13 mouse cellular contexts compared by ENCODE assay signal in the genomic region with DNA sequence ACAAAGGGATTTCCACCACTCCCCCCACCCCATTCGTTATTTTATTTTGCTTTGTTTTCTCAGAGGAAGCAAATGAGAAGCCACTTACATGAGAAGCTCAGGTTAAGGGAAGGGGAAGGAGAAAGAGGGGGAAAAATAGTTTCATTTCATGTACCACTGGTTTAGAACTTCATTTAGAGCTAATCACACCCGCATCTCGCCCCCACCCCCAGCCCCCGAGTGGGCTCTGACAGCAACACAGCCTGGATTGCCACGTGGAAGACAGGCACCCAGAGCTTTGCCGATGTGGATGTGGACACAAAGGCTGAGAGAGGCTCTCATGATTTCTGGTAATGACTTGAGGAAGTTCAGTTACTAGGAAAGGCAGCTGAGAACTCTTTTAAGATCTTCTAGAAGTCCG.
DNase-seq lines count a peak whose midpoint lies in the region; ATAC-seq and TF ChIP-seq lines count a peak whose summit lies in the region.
"Had no signal": no experiment of that assay in that cellular context is flagged by ENCODE, and none has a peak within 500 bp of the region (broad histone marks: within the 10 kb centered on the region; RNA-seq: fewer than 3 reads in every experiment).

No protein-coding gene starts in this region.

- no peaks in the 10 kb centered on the region for H3K27me3 ChIP-seq in heart, embryonic 13.5 days (replicated peaks)
- H3K27me3 ChIP-seq in embryonic facial prominence, embryonic 11.5 days (ENCODE audit: control insufficient read depth, insufficient read depth, low read length) = no peaks in the 10 kb centered on the region
- H3K27me3 ChIP-seq in forebrain, postnatal 0 days (ENCODE audit: insufficient read depth, low read length) = no peaks in the 10 kb centered on the region
- H3K27me3 ChIP-seq in midbrain, embryonic 11.5 days (ENCODE audit: control insufficient read depth, insufficient read depth, low read length) = no peaks in the 10 kb centered on the region
- H3K27me3 ChIP-seq in lung, postnatal 0 days (replicated peaks; ENCODE audit: insufficient read depth, low read length) = no peaks in the 10 kb centered on the region
- H3K27me3 ChIP-seq: Patski had no signal

- no peak for TF ChIP-seq EP300 in lung, postnatal 0 days (IDR thresholded peaks at IDR 0.05)

- peak overlapping the region; percentile 45 for H3K4me2 ChIP-seq in heart, embryonic 13.5 days
- H3K4me2 ChIP-seq in embryonic facial prominence, embryonic 11.5 days (ENCODE audit: low read depth, low read length) = no peak overlapping the region
- H3K4me2 ChIP-seq in forebrain, postnatal 0 days (ENCODE audit: low read depth) = 0 out of 2 replicates have a peak overlapping the region, but pooled peaks have one; percentile 10
- H3K4me2 ChIP-seq in midbrain, embryonic 11.5 days = peak overlapping the region; percentile 14
- no peak overlapping the region; the same call in 1 of the 2 replicates for H3K4me2 ChIP-seq in lung, postnatal 0 days (replicated peaks; ENCODE audit: low read depth, low read length)
- H3K4me2 ChIP-seq: limb, embryonic 13.5 days had no signal

- no peak for TF ChIP-seq CTCF in forebrain, postnatal 0 days (IDR thresholded peaks at IDR 0.05; ENCODE audit: low read depth)
- TF ChIP-seq CTCF in lung, postnatal 0 days (IDR thresholded peaks at IDR 0.05) = no peak

- H3K4me3 ChIP-seq in heart, embryonic 13.5 days = no peak overlapping the region
- H3K4me3 ChIP-seq in embryonic facial prominence, embryonic 11.5 days (ENCODE audit: low read depth, low read length) = no peak overlapping the region
- H3K4me3 ChIP-seq in forebrain, postnatal 0 days (ENCODE audit: low read depth, low read length) = no peak overlapping the region
- H3K4me3 ChIP-seq in midbrain, embryonic 11.5 days (ENCODE audit: low read depth, low read length) = no peak overlapping the region
- no peak overlapping the region for H3K4me3 ChIP-seq in lung, postnatal 0 days (ENCODE audit: low read depth, low read length)
- H3K4me3 ChIP-seq: erythroblast, embryonic 14.5 days; limb, embryonic 13.5 days had no signal

- H3K36me3 ChIP-seq in heart, embryonic 13.5 days = no peaks in the 10 kb centered on the region
- no peaks in the 10 kb centered on the region for H3K36me3 ChIP-seq in embryonic facial prominence, embryonic 11.5 days (replicated peaks; ENCODE audit: control insufficient read depth, insufficient read depth, low read depth, low read length)
- H3K36me3 ChIP-seq in forebrain, postnatal 0 days (ENCODE audit: insufficient read depth) = no peaks in the 10 kb centered on the region
- H3K36me3 ChIP-seq in midbrain, embryonic 11.5 days (ENCODE audit: control insufficient read depth, insufficient read depth, low read length) = no peaks in the 10 kb centered on the region
- H3K36me3 ChIP-seq in lung, postnatal 0 days (ENCODE audit: insufficient read depth, low read length) = no peaks in the 10 kb centered on the region
- H3K36me3 ChIP-seq: limb, embryonic 13.5 days had no signal

- H3K9ac ChIP-seq in heart, embryonic 13.5 days = peak overlapping the region; percentile 59; the same call in 1 of the 2 replicates
- 0 out of 2 replicates have a peak overlapping the region, but pooled peaks have one; percentile 29 for H3K9ac ChIP-seq in embryonic facial prominence, embryonic 11.5 days (replicated peaks; ENCODE audit: low read length)
- H3K9ac ChIP-seq in forebrain, postnatal 0 days = no peak overlapping the region
- H3K9ac ChIP-seq in midbrain, embryonic 11.5 days (ENCODE audit: low read length) = peak overlapping the region; percentile 45; the same call in 1 of the 2 replicates
- no peak overlapping the region for H3K9ac ChIP-seq in lung, postnatal 0 days (replicated peaks; ENCODE audit: low read depth)
- H3K9ac ChIP-seq: limb, embryonic 13.5 days had no signal

- H3K4me1 ChIP-seq in heart, embryonic 13.5 days = peaks cover 8% of the 10 kb centered on the region; the same call in 1 of the 2 replicates
- H3K4me1 ChIP-seq in embryonic facial prominence, embryonic 11.5 days (ENCODE audit: control insufficient read depth, insufficient read depth, low read length) = no peaks in the 10 kb centered on the region
- peaks cover 9% of the 10 kb centered on the region; the same call in 1 of the 2 replicates for H3K4me1 ChIP-seq in forebrain, postnatal 0 days (ENCODE audit: insufficient read depth)
- peaks cover 9% of the 10 kb centered on the region for H3K4me1 ChIP-seq in midbrain, embryonic 11.5 days (ENCODE audit: control insufficient read depth, insufficient read depth, low read length)
- H3K4me1 ChIP-seq in lung, postnatal 0 days (ENCODE audit: insufficient read depth, low read depth, low read length) = no peaks in the 10 kb centered on the region

- 51% methylated on average over 7 of the region's 7 CpGs for WGBS in heart, embryonic 13.5 days
- WGBS in embryonic facial prominence, embryonic 11.5 days = 58% methylated on average over 7 of the region's 7 CpGs
- WGBS in forebrain, postnatal 0 days = 43% methylated on average over 7 of the region's 7 CpGs
- 52% methylated on average over 7 of the region's 7 CpGs for WGBS in midbrain, embryonic 11.5 days
- 44% methylated on average over 7 of the region's 7 CpGs for WGBS in lung, postnatal 0 days

- no peak for ATAC-seq in heart, embryonic 13.5 days (ENCODE audit: extremely low read depth, insufficient number of reproducible peaks, low FRiP score, low TSS enrichment)
- ATAC-seq in embryonic facial prominence, embryonic 11.5 days (replicated peaks; ENCODE audit: insufficient number of reproducible peaks, low FRiP score, low TSS enrichment, low read depth) = no peak
- ATAC-seq in forebrain, postnatal 0 days = no peak
- ATAC-seq in midbrain, embryonic 11.5 days (ENCODE audit: low FRiP score) = no peak
- ATAC-seq in lung, postnatal 0 days = no peak
- ATAC-seq: Patski had no signal

- H3K27ac ChIP-seq in heart, embryonic 13.5 days (replicated peaks) = no peak overlapping the region
- H3K27ac ChIP-seq in embryonic facial prominence, embryonic 11.5 days (replicated peaks; ENCODE audit: low read depth, low read length) = no peak overlapping the region
- H3K27ac ChIP-seq in forebrain, postnatal 0 days (ENCODE audit: low read depth, low read length) = no peak overlapping the region
- 0 out of 2 replicates have a peak overlapping the region, but pooled peaks have one; percentile 9 for H3K27ac ChIP-seq in midbrain, embryonic 11.5 days (ENCODE audit: low read depth, low read length)
- H3K27ac ChIP-seq in lung, postnatal 0 days (ENCODE audit: low read length) = no peak overlapping the region
- H3K27ac ChIP-seq: limb, embryonic 13.5 days had no signal

- no peaks in the 10 kb centered on the region for H3K9me3 ChIP-seq in heart, embryonic 13.5 days
- no peaks in the 10 kb centered on the region for H3K9me3 ChIP-seq in embryonic facial prominence, embryonic 11.5 days (replicated peaks; ENCODE audit: control insufficient read depth, low read length)
- H3K9me3 ChIP-seq in forebrain, postnatal 0 days (ENCODE audit: low read length) = no peaks in the 10 kb centered on the region
- H3K9me3 ChIP-seq in midbrain, embryonic 11.5 days (ENCODE audit: control insufficient read depth, low read length) = no peaks in the 10 kb centered on the region
- H3K9me3 ChIP-seq in lung, postnatal 0 days (ENCODE audit: low read length) = no peaks in the 10 kb centered on the region
- H3K9me3 ChIP-seq: limb, embryonic 13.5 days had no signal

- DNase-seq in heart, adult 11 months = no peak
- DNase-seq in embryonic facial prominence, embryonic 11.5 days (ENCODE audit: low spot score) = no peak
- no peak for DNase-seq in forebrain, postnatal 0 days
- DNase-seq in midbrain, embryonic 11.5 days (ENCODE audit: low spot score, missing footprints) = no peak
- DNase-seq in urinary bladder, adult 2 months (ENCODE audit: low spot score) = no peak
- no peak for DNase-seq in c-Kit-positive CD71-positive TER-119-positive erythroid progenitor cells, embryonic 14.5 days (ENCODE audit: low spot score)
- no peak for DNase-seq in lung, postnatal 0 days (ENCODE audit: low spot score)
- DNase-seq: adrenal gland, postnatal 25 days; cerebellum, adult 2 months had no signal

Comparison
In these comparisons a context has a peak if more than half of its experiments do, and no peak if none do; other contexts are left out.
1. H3K4me2 ChIP-seq: peak in heart, embryonic 13.5 days (single experiment), forebrain, postnatal 0 days (single experiment) and midbrain, embryonic 11.5 days (single experiment); none in embryonic facial prominence, embryonic 11.5 days (single experiment) and lung, postnatal 0 days (single experiment).
2. H3K9ac ChIP-seq: peak in heart, embryonic 13.5 days (single experiment), embryonic facial prominence, embryonic 11.5 days (single experiment) and midbrain, embryonic 11.5 days (single experiment); none in forebrain, postnatal 0 days (single experiment) and lung, postnatal 0 days (single experiment).